Mouse (Mus musculus) v-Abl transformed pro-B cells (cell line): ENCODE measurements around the gene Ccl27a.
"Not testable (repeated sequence)": the region's sequence is repeated elsewhere in the genome, so short reads cannot be mapped to it uniquely, and the experiment has no call there.

Experiments used
- in situ Hi-C, 2 experiments: fragments of 400-800 bp; cut with MboI; formaldehyde crosslinking; loops; one replicate each; pipeline ENCODE4 v1.15.1; 2025; ENCODE audit not compliant: unreplicated experiment in 2 of 2

The Ccl27a gene

GRCm38 (mm10) chr4:41774002-41774401 lies at the start of gene Ccl27a:
TSS of gene Ccl27a (minus strand) at chr4:41774247.
- in situ Hi-C loops, result not testable (repeated sequence)

DNA sequence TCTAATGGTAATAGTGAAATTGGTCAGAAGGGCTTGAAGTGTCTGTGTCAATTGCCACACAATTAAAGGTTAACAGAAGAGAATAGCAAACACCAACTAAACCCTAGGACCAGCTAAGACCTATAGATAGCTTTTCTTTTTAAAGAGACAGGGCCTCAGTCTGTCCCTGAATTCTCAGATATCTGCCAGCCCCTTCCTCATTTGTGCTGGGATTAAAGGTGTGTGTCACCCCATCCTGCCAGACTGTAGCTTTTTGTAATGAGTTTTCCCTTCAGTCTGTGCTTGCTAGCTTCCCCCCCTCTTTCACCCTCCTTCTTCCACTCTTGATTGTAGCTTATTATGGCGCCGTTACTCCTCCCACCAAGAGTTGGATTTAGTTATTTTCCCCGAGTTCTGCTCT lies 9.2 kb upstream of the Ccl27a start:
- in situ Hi-C loops, result not testable (repeated sequence)

GRCm38 (mm10) chr4:41782711-41783110 lies 8.7 kb upstream of the Ccl27a start:
- in situ Hi-C loops, result not testable (repeated sequence)

DNA sequence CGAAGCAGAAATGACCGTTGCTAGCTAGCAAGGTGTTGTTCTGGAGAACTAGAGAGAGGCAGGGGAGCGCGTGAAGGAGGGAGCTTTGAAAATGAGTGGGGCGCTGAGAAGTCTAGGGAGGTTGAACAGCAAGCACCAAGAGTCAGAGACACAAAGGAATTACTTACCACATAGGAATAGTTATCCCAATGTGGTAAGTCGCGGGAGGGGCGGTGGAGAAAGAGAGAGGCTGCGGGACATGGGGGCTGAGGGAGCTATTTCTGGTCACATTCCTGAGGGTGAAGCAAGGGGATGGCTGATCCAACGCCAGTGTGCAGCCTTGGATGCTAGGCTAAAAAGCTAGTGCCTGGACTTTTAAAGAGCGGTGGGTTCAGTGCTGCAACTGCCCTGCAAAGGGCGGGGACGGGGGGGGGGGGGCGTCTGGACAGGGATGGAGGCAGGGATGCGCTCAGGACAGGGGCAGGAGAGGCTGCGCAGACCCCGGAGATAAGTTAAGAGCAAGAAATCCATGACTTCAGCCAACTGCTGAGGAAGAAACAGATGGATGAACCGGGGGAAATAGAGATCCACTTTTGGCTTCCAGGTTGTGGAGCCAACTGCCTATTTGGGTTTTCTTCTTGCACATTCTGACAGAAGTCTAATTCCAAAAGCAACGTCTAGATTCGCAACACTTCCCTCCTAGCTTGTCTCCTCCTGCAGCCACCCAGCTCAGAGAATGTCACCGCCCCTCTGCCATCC lies 7.9 kb upstream of the Ccl27a start:
- in situ Hi-C loops, result not testable (repeated sequence)

DNA sequence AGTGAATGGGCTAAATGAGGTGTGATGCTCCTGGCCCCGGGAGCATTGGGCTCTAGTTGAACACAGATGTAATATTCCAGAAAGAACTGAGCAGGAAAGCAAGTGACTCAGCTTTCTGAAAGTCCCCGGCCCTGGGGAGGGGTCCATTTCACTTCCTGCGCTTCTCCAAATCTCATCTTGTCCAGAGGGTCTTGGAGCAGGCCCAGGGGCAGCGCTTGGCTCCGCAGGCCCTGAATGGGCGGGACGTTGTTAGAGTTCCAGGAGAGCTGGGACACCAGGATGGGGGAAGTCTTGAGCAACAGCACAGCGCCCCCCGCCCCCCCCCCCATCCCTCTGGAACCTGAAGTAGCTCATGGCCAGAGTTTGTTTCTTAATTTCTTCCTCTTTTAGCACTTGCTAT lies 7.2 kb upstream of the Ccl27a start:
- in situ Hi-C loops, result not testable (repeated sequence)

DNA sequence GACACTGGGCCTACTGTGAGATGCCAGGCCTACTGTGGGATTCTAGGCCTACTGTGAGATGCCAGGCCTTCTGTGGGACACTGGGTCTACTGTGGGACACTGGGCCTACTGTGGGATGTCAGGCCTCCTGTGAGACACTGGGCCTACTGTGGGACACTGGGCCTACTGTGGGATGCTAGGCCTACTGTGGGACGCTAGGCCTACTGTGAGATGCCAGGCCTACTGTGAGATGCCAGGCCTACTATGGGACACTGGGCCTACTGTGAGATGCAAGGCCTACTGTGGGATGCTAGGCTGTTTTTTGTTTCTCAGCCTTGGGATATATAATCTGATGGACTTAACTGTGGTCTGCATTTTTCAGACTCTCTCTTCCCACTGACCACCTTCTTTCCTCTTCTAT lies 1.8 kb upstream of the Ccl27a start:
- in situ Hi-C loops, result not testable (repeated sequence)

- in situ Hi-C loops, result not testable (repeated sequence)
Measured at GRCm38 (mm10) chr4:41774506-41774905, 459 bp upstream of the Ccl27a start.

DNA sequence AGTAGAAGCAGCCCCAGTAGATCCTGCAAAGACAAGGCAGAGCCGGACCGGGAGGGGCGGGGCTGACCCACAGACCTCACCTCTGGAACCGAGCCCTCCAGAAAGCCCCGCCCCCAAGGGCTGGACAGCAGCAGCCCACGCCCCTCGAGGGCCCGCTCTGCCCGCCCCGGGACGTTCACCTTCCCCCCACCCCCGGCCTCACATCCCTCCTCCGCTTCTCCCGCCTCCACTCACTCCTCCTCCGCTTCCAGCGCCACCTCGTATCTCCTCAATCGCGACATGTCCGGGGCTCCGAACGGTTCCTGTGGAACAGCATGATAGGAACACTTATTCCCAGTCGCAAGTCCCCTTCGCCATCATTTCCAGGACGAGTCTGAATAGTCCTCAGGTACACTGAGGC lies 545 bp downstream of the Ccl27a start:
- in situ Hi-C loops, result not testable (repeated sequence)

DNA sequence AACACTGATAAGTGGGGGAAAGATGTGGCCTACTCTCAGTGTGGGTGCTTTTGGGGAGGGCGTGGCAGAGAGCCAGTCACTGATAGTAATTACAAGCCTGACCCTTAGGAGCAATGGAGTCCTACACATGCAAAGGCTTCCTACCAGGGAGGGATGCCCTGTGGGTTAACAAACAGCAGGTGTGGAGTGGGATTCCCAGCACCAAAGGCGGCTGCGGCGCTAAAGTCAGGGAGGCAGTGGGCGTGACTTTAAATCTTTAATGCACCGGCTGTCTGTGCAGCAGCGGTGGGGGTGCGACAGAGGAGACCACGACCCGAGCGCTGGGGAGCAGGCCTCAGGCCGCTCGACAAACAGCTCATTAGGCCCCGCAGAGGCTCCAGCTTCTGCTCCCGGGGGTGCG lies 1.1 kb downstream of the Ccl27a start:
- in situ Hi-C loops, result not testable (repeated sequence)

DNA sequence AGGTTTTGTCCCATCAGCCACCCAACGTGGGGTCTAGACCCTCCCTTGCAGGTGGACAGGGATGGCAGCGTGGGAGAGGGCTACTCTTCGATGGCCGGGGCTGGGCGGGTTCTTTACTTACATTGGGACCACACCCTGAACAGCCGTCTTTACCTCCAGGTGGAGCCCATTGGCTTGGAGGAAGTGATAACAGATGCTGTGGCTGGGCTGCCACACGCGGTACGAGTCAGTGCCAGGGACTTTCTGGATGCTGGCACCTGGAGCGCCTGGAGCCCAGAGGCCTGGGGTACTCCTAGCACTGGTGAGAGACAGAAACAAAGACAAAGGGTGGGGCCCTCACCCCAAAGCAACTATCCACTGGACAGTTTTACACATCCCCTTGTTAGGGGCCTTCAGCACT lies 6.7 kb downstream of the Ccl27a start:
- in situ Hi-C loops, result not testable (repeated sequence)

DNA sequence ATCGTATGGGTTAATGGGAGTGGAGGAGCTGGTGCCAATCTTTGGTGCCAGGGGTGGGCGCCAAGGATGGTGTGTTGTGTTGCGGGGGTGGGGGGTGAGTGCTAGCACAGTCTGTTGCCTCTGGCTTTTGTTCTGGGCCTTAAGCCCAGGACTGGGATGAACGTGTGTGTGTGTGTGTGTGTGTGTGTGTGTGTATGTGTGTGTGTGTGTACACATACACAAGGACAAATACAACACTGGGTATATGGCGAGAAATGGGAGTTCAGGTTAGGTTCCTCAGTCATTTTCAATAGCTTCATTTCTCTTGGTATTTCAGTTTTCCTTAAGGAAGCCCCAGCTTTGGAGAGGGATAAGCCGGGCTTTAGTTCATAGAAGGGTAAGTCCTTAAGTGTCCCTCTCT lies 10.9 kb downstream of the Ccl27a start:
- in situ Hi-C loops, result not testable (repeated sequence)

GRCm38 (mm10) chr4:41762688-41763114 lies 11.3 kb downstream of the Ccl27a start:
- in situ Hi-C loops, result not testable (repeated sequence)

DNA sequence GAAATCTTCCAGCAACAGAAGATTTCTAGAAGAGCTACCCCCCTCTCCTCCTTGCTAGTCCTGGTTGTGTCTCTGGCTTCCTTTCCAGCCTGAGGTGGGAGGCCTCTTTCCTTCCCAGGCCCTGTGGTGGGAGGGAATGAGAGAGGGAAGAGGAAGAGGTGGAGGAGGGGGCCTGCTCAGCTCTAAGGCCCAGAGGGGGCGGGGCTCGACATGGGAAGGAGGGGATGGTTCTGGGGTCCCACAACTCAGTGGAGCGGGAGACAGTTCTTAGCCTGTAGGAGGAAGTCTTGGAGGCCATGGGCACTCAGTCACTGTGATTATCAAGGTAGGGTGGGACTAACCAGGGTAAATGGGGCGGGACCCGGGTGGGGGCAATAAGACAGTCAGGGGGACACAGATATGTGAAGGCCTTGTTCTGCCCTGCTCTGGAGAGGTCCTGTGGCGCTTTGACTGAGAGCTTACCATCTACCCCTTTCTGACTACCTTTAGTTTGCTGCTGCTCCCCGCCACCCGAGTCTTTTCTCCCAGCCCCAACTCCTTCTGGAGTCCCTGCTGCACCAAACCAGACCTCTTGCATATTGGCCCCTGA lies 11.9 kb downstream of the Ccl27a start:
- in situ Hi-C loops, result no loop called here

- in situ Hi-C loops, result no loop called here
Measured at GRCm38 (mm10) chr4:41761680-41762079, 12.4 kb downstream of the Ccl27a start.

- in situ Hi-C loops, result no loop called here
Measured at GRCm38 (mm10) chr4:41760911-41761310, 13.1 kb downstream of the Ccl27a start.

DNA sequence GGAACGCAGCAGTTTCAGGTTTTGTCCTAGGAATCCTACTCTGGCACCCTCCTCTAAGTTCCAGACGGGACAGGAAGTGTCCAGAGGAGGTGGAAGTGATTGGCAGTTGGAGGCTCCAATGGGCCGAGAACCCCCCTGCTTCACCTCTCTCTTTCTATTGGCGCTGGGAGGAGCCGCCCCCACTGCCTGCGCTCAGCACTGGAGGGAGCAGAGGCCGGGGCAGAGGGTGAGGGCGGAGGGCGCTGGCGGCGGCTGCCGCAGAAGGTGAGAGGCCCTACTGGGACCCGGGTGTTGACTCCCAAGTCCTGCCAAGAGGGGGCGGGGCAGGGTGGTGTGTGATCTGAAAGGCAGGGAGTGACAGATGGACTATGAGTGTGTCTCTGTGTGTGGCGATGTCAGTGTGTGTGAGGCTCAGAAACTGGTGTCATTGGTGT lies 13.7 kb downstream of the Ccl27a start:
- in situ Hi-C loops, result no loop called here

GRCm38 (mm10) chr4:41759656-41760287 lies 14.3 kb downstream of the Ccl27a start:
- in situ Hi-C loops, result loop anchor here (5.0 to 10.0 kb wide), 2 partner anchors 1185 to 1203 kb away; partner anchors contain the start of gene Dnajb5 (in 1 of the 2)

- in situ Hi-C loops, result loop anchor here (5.0 to 10.0 kb wide), 2 partner anchors 1186 to 1203 kb away; partner anchors contain the start of gene Dnajb5 (in 1 of the 2)
Measured at GRCm38 (mm10) chr4:41759206-41759605, 14.8 kb downstream of the Ccl27a start.

- in situ Hi-C loops, result loop anchor here (5.0 to 10.0 kb wide), 2 partner anchors 1186 to 1204 kb away; partner anchors contain the start of gene Dnajb5 (in 1 of the 2)
Measured at GRCm38 (mm10) chr4:41758701-41759100, 15.3 kb downstream of the Ccl27a start.

DNA sequence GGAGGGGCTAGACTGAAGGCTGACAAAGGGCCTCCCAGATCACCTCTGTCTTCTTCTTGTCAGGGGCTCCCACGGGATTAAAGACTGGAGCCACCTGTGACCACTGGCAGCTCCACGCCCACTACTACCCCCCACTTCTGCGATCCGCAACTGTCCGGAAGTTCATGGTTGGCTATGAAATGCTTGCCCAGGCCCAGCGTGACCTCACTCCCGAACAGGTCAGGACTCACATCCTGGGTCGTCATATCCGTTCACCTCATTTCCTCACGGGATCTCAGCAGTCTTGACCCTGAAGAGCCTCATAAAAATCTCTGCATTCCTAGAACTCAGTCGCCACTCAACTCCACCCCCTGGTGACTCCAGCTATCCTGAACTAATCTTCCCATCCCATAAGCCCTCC lies 16.0 kb downstream of the Ccl27a start:
- in situ Hi-C loops, result loop anchor here (5.0 to 10.0 kb wide), 2 partner anchors 1187 to 1204 kb away; partner anchors contain the start of gene Dnajb5 (in 1 of the 2)

GRCm38 (mm10) chr4:41757321-41757720 lies 16.7 kb downstream of the Ccl27a start:
- in situ Hi-C loops, result loop anchor here (5.0 to 10.0 kb wide), 2 partner anchors 1187 to 1205 kb away; partner anchors contain the start of gene Dnajb5 (in 1 of the 2)
